Mouse (Mus musculus) lung, embryonic 16.5 days (tissue): ENCODE results near the gene Zfp92. TPM values are rescaled to one million over a fixed set of nuclear protein-coding genes. Genes with fewer than 3 reads are reported as not detected.

Source experiments
- polyA plus RNA-seq: library from polyadenylated mRNA; unstranded; fragments of >200 nt; fragmentation: Nextera tagmentation; extraction: Ambion mirVana; gene quantifications from 2 replicates; pipeline ENCODE4 v1.2.1, GENCODE M21; 2015

Zfp92 gene
- polyA plus RNA-seq, 1 experiment from 2014 or later: 0.14 TPM

Other genes starting within 250 kb of the Zfp92 start
- gene Spin2d, start 234.1 kb upstream of the Zfp92 start, polyA plus RNA-seq: not detected in 2 replicates
- 8.4 and 10.6 TPM in 2 replicates for gene Xlr3b, start 218.9 kb upstream of the Zfp92 start, polyA plus RNA-seq
- gene Xlr4b, start 196.8 kb upstream of the Zfp92 start, polyA plus RNA-seq: 0.65 and 1.3 TPM in 2 replicates
- gene F8a, start 182.8 kb upstream of the Zfp92 start, polyA plus RNA-seq: 10.5 TPM in 2 replicates
- 0.24 and 0.83 TPM in 2 replicates for gene Xlr4c, start 168.0 kb upstream of the Zfp92 start, polyA plus RNA-seq
- gene Xlr3c, start 145.7 kb upstream of the Zfp92 start, polyA plus RNA-seq: not detected in 2 replicates
- gene Xlr5a, start 118.1 kb upstream of the Zfp92 start, polyA plus RNA-seq: 0.24 TPM in 1 of 2 replicates, not detected in the other
- gene Xlr5c, start 118.1 kb upstream of the Zfp92 start, polyA plus RNA-seq: not detected in 2 replicates
- gene Gm45015, start 74.3 kb upstream of the Zfp92 start, polyA plus RNA-seq: not detected in 2 replicates
- 12.9 and 13.8 TPM in 2 replicates for gene Zfp275, start 68.5 kb upstream of the Zfp92 start, polyA plus RNA-seq
- gene Gm18336, start 12.4 kb upstream of the Zfp92 start, polyA plus RNA-seq: not detected in 2 replicates
- not detected in 2 replicates for gene Trex2, start 24.2 kb downstream of the Zfp92 start, polyA plus RNA-seq
- 54.2 and 54.4 TPM in 2 replicates for gene Haus7, start 47.9 kb downstream of the Zfp92 start, polyA plus RNA-seq
- gene Bgn, start 72.5 kb downstream of the Zfp92 start, polyA plus RNA-seq: 206 and 225 TPM in 2 replicates
- gene Atp2b3, start 92.0 kb downstream of the Zfp92 start, polyA plus RNA-seq: 0.11 TPM in 1 of 2 replicates, not detected in the other
- gene Dusp9, start 228.3 kb downstream of the Zfp92 start, polyA plus RNA-seq: 6.2 and 7.0 TPM in 2 replicates
- gene Pnck, start 249.0 kb downstream of the Zfp92 start, polyA plus RNA-seq: 14.7 and 16.3 TPM in 2 replicates